Mouse (Mus musculus) embryonic facial prominence, embryonic 11.5 days (tissue): Measurements from ENCODE around the gene Slc30a1. TPM values are rescaled to one million over a fixed set of nuclear protein-coding genes. Genes with fewer than 3 reads are reported as not detected.

ENCODE experiments used
- ATAC-seq: fragments of 200-750 bp; cut with Nextera tagmentation; replicated peaks from 2 replicates; pipeline ENCODE4 v1.8.0; 2017; ENCODE audit warnings: low read depth; ENCODE audit not compliant: insufficient number of reproducible peaks, low FRiP score, low TSS enrichment
- DNase-seq: peaks from one replicate; pipeline ENCODE4 v3.0.0-alpha.2; 2015; ENCODE audit warnings: low spot score
- H3K27ac ChIP-seq: fragments of 300-500 bp; sonication (generic); replicated peaks from 2 replicates; pipeline ENCODE4 v1.5.1; 2014; ENCODE audit warnings: mild to moderate bottlenecking, low read depth, low read length, control low read depth
- H3K27me3 ChIP-seq: fragments of 300-500 bp; sonication (generic); 2 replicates; pipeline ENCODE4 v1.6.1; 2014; ENCODE audit warnings: mild to moderate bottlenecking, low read length, moderate library complexity, mixed read lengths; ENCODE audit not compliant: control insufficient read depth, insufficient read depth
- H3K36me3 ChIP-seq: fragments of 300-500 bp; sonication (generic); replicated peaks from 2 replicates; pipeline ENCODE4 v1.6.1; 2014; ENCODE audit warnings: low read depth, mild to moderate bottlenecking, low read length, moderate library complexity, mixed read lengths; ENCODE audit not compliant: control insufficient read depth, insufficient read depth
- H3K4me1 ChIP-seq: fragments of 300-500 bp; sonication (generic); 2 replicates; pipeline ENCODE4 v1.6.1; 2014; ENCODE audit warnings: low read length, mixed read lengths; ENCODE audit not compliant: control insufficient read depth, insufficient read depth
- H3K4me2 ChIP-seq: fragments of 300-500 bp; sonication (generic); 2 replicates; pipeline ENCODE4 v1.6.1; 2014; ENCODE audit warnings: low read depth, mild to moderate bottlenecking, control low read depth, low read length, moderate library complexity
- H3K4me3 ChIP-seq: fragments of 300-500 bp; sonication (generic); 2 replicates; pipeline ENCODE4 v1.5.1; 2014; ENCODE audit warnings: low read depth, low read length, control low read depth
- H3K9ac ChIP-seq: fragments of 300-500 bp; sonication (generic); replicated peaks from 2 replicates; pipeline ENCODE4 v1.6.1; 2014; ENCODE audit warnings: mild to moderate bottlenecking, control low read depth, low read length
- H3K9me3 ChIP-seq: fragments of 300-500 bp; sonication (generic); replicated peaks from 2 replicates; pipeline ENCODE4 v1.6.1; 2016; ENCODE audit warnings: mild to moderate bottlenecking, low read length, inconsistent platforms, mixed read lengths; ENCODE audit not compliant: control insufficient read depth
- WGBS: fragments of 180-500 bp; shearing (Covaris S2); extraction: QIAGEN DNeasy Blood & Tissue Kit; methylation state at CpG from one replicate; pipeline ENCODE4 v1.1.7; 2014; 5-methylcytosine and 5-hydroxymethylcytosine counted together
- polyA plus RNA-seq: library from polyadenylated mRNA; unstranded; fragments of >200 nt; fragmentation: Nextera tagmentation; extraction: Ambion mirVana; gene quantifications from 2 replicates; pipeline ENCODE4 v1.2.1, GENCODE M21; 2014

The Slc30a1 gene
- polyA plus RNA-seq, 1 experiment from 2014 or later: 2.2 TPM

DNA sequence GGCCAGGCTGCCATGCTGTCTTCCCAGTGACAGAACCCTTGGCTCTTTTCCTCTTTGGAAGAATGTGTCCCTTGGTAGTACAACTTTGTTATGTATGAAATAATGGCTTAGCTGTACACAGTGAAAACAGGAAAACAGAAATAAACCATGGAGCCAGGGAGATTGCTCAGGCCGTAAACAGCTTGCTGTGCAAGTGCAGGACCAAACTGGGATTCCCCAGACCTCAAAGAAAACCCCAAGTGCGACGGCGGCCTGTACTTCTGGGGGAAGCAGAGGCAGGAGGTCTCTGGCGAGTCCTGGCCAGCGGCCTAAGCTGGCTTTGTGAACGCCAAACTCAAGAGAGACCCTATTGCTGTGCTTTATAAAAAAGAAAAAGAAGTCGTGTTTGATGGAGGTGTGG is 42.0 kb downstream of the Slc30a1 start:
- DNase-seq: no peak
- no peaks in the 10 kb centered on the region for H3K4me1 ChIP-seq
- 81% methylated on average over 8 of the region's 8 CpGs for WGBS
- no peaks in the 10 kb centered on the region for H3K9me3 ChIP-seq
- H3K4me3 ChIP-seq: no peak overlapping the region
- no peaks in the 10 kb centered on the region for H3K27me3 ChIP-seq
- no peak overlapping the region for H3K4me2 ChIP-seq
- H3K9ac ChIP-seq: no peak overlapping the region
- no peaks in the 10 kb centered on the region for H3K36me3 ChIP-seq
- no peak overlapping the region for H3K27ac ChIP-seq
- no peak for ATAC-seq

DNA sequence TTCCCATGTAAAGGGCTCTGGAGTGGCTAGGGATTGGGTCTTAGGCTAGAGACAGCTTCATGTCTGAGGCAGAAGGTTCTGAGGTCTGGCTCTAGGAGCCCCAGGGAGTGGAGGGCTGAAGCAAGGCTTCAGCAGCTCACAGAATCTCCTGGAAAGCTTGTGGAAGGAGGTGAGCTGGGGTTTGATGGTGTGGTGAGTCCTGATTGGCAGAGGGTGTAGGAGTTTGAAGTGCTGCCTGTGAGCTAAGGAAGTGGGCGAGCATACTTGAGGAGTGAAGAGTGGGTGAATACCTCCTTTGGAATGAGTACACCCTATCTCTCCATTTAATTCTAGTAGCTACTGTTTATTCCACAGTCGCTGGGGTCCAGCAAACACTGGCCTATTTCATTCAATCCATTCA is 44.0 kb downstream of the Slc30a1 start:
- no peaks in the 10 kb centered on the region for H3K36me3 ChIP-seq

DNA sequence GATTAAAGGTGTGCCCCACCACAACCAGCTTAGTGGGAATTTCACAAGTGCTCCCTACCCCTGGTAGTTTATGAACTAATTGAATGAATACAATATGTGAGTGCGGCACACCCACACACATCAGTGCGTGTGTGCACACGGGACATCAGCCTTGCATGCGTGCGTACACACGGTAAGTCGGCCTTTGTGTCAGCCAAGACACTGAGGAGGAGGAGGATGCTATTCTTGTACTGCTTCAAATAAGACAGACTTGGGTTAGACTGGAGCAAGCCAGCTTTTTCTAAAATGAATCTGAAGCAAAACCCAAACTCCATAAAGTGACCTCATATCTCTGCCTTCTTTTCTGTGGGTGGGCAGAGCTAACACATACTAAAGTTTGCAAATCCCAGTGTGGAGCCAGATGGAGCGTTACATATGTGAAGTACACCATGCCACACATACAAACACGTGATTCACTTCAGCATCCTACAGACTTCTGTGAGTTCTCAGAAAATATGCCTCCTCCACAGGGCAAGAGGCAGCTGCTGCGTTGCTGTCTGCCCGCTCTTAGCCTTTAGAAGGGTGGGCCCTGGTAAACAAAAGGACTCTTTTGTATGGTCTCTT is 46.3 kb downstream of the Slc30a1 start:
- Histone ChIP-seq H3K9ac (no peak overlapping the region), H3K4me1 (no peaks in the 10 kb centered on the region), H3K9me3 (no peaks in the 10 kb centered on the region), H3K27ac (no peak overlapping the region), H3K4me2 (no peak overlapping the region), H3K4me3 (no peak overlapping the region), H3K27me3 (no peaks in the 10 kb centered on the region), H3K36me3 (no peaks in the 10 kb centered on the region)
- ATAC-seq: no peak
- no peak for DNase-seq
- WGBS: 88% methylated on average over 11 of the region's 11 CpGs

More for the DNA sequence above, 44.0 kb downstream of the Slc30a1 start:
- DNase-seq (no peak), ATAC-seq (no peak)
- H3K9me3 ChIP-seq: no peaks in the 10 kb centered on the region
- no peak overlapping the region for H3K4me3 ChIP-seq
- H3K4me2 ChIP-seq: no peak overlapping the region
- H3K27me3 ChIP-seq: no peaks in the 10 kb centered on the region
- 58% methylated on average over 2 of the region's 2 CpGs for WGBS
- H3K9ac ChIP-seq: no peak overlapping the region
- no peaks in the 10 kb centered on the region for H3K4me1 ChIP-seq
- no peak overlapping the region for H3K27ac ChIP-seq

DNA sequence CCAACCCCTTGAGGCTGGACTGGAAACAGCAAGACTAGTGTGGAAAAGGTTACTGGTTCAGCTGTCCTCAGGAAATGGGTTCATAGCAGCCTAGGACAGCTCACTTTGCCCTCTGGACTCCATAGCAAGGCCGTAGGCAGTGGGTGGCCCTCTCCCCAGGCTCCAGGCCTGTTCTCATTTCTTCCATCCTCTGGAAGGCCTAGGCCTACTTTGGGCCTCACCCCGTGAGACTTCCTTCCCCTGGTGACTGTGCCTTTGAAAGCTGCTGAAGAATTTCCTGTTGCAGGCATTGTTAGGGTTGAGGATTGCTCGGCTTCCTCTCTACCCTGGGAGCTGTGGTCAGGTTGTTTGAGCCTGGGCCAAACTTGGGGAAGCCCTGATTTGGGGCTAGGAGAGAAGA is 48.5 kb downstream of the Slc30a1 start:
- Histone ChIP-seq H3K27me3 (no peaks in the 10 kb centered on the region), H3K9me3 (no peaks in the 10 kb centered on the region), H3K27ac (no peak overlapping the region), H3K4me1 (no peaks in the 10 kb centered on the region), H3K4me2 (no peak overlapping the region), H3K4me3 (no peak overlapping the region), H3K36me3 (no peaks in the 10 kb centered on the region), H3K9ac (no peak overlapping the region)
- 49% methylated on average over 3 of the region's 3 CpGs for WGBS
- ATAC-seq: no peak
- DNase-seq: no peak

DNA sequence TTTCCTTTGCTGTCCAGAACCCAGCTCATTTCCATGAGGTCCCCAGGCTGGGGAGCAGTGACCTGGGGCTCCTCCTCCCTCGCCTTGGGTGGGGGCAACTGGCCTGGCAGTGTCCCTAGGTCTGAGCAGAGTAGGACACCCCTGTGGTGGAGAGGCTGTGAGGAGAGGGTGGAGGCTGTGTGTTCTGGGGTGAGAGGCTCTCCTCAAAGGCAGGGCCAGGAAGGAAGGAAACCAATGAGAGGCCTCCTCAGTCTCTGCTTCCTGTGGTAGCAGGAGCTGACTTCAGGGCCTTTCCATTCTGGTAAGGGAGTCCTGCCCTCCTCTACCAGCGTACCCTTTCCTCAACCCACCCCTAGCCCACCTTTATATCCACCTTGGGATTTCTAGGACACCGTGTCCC is 49.7 kb downstream of the Slc30a1 start:
- H3K27me3 ChIP-seq: no peaks in the 10 kb centered on the region
- DNase-seq (no peak), ATAC-seq (no peak)
- H3K36me3 ChIP-seq: no peaks in the 10 kb centered on the region
- H3K27ac ChIP-seq: no peak overlapping the region
- H3K9me3 ChIP-seq: no peaks in the 10 kb centered on the region
- H3K9ac ChIP-seq: no peak overlapping the region
- no peak overlapping the region for H3K4me3 ChIP-seq
- no peak overlapping the region for H3K4me2 ChIP-seq
- 83% methylated on average over 3 of the region's 3 CpGs for WGBS
- H3K4me1 ChIP-seq: no peaks in the 10 kb centered on the region

DNA sequence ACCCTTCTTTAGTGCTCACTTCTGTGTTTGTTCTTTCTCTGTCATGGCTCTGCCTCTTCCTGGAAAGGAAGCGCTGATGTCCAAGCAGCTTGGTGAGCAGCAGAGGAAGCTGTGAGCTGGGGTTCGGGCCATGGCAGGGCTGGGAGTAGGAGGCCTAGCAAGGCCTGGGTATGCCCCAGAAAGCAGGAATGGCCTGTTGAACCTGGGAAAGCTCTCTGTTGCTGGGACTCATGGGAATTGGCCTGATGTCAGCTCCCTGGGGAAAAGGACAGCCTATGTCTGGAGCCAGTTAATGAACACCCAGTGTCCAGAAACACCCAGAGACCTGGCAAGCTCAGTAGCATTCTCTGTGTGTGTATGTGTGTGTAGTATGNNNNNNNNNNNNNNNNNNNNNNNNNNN is 50.3 kb downstream of the Slc30a1 start:
- ATAC-seq (no peak), DNase-seq (no peak)
- H3K4me2 ChIP-seq: no peak overlapping the region
- H3K36me3 ChIP-seq: no peaks in the 10 kb centered on the region
- H3K27ac ChIP-seq: no peak overlapping the region
- H3K27me3 ChIP-seq: no peaks in the 10 kb centered on the region
- WGBS: 86% methylated on average over 2 of the region's 2 CpGs
- H3K4me3 ChIP-seq: no peak overlapping the region
- no peaks in the 10 kb centered on the region for H3K4me1 ChIP-seq
- no peaks in the 10 kb centered on the region for H3K9me3 ChIP-seq
- H3K9ac ChIP-seq: no peak overlapping the region

DNA sequence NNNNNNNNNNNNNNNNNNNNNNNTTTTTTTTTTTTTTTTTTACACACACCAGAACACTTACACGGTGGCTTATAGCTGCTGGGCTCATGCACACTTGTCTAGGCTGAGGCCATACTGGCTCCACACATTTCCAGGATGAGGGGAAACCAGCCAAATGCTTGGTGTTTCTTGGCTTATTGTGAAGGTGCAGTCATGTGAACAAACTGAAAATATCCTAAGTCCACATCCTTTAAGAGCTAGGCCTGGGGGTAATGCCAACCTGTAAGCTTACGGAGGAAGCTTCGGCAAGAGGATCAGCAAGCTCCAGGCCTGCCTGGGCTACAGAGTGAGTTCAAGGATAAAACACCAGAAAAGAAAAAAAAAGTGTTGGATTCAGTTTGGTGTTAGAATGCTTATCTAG is 50.8 kb downstream of the Slc30a1 start:
- Histone ChIP-seq H3K9ac (no peak overlapping the region), H3K27ac (no peak overlapping the region), H3K9me3 (no peaks in the 10 kb centered on the region), H3K27me3 (no peaks in the 10 kb centered on the region), H3K36me3 (no peaks in the 10 kb centered on the region), H3K4me1 (no peaks in the 10 kb centered on the region), H3K4me3 (no peak overlapping the region), H3K4me2 (no peak overlapping the region)
- ATAC-seq (no peak), DNase-seq (no peak)
- WGBS: 96% methylated on average over 3 of the region's 3 CpGs

DNA sequence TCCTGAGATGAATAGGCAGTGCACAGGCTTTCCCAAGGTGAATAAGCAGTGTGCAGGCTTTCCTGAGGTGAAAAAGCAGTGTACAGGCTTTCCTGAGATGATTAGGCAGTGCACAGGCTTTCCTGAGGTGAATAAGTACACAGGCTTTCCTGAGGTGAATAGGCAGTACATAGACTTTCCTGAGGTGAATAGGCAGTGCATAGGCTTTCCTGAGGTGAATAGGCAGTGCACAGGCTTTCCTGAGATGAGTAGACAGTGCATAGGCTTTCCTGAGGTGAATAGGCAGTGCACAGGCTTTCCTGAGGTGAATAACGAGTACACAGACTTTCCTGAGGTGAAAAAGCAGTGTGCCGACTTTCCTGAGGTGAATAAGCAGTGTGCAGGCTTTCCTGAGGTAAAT is 54.4 kb downstream of the Slc30a1 start:
- Histone ChIP-seq H3K4me2 (no peak overlapping the region), H3K9me3 (no peaks in the 10 kb centered on the region), H3K27me3 (no peaks in the 10 kb centered on the region), H3K9ac (no peak overlapping the region), H3K36me3 (no peaks in the 10 kb centered on the region), H3K4me3 (no peak overlapping the region), H3K27ac (no peak overlapping the region), H3K4me1 (no peaks in the 10 kb centered on the region)
- ATAC-seq (no peak), DNase-seq (no peak)
- 66% methylated on average over 2 of the region's 2 CpGs for WGBS
